Mouse (Mus musculus): Measurements from ENCODE around the gene Olfr1404. TPM values are rescaled to one million over a fixed set of nuclear protein-coding genes. Genes with fewer than 3 reads are reported as not detected.
"Not testable (repeated sequence)": the region's sequence is repeated elsewhere in the genome, so short reads cannot be mapped to it uniquely, and the experiment has no call there.

Gene Olfr1404
- polyA plus RNA-seq (2014; fragmentation: Nextera tagmentation; extraction: Ambion mirVana), result not detected in 2 replicates

- Histone ChIP-seq H3K9ac (ENCODE audit: low read depth, low read length) (no peak within 1 kb of the TSS), H3K36me3 (ENCODE audit: control insufficient read depth, insufficient read depth, low read length) (no peaks in the 10 kb centered on the region), H3K4me2 (replicated peaks; ENCODE audit: low read depth, low read length) (no peak within 1 kb of the TSS), H3K27me3 (ENCODE audit: control insufficient read depth, insufficient read depth, low read length) (no peaks in the 10 kb centered on the region), H3K4me1 (ENCODE audit: control insufficient read depth, insufficient read depth, low read length) (no peaks in the 10 kb centered on the region), H3K4me3 (ENCODE audit: low read length) (no peak within 1 kb of the TSS), H3K9me3 (ENCODE audit: control insufficient read depth, low read length) (no peaks in the 10 kb centered on the region), H3K27ac (ENCODE audit: low read depth, low read length) (no peak within 1 kb of the TSS)
- ATAC-seq (ENCODE audit: low FRiP score, low TSS enrichment), result no peak
- 75% methylated on average over 5 of the region's 5 CpGs for WGBS
These were observed at the start of gene Olfr1404 for GRCm38 (mm10) chr1:173212092-173212491. Olfr1404 (plus strand) TSS chr1:173212392.

- Histone ChIP-seq H3K4me2 (replicated peaks; ENCODE audit: low read depth, low read length) (no peak overlapping the region), H3K27me3 (ENCODE audit: control insufficient read depth, insufficient read depth, low read length) (no peaks in the 10 kb centered on the region), H3K9me3 (ENCODE audit: control insufficient read depth, low read length) (no peaks in the 10 kb centered on the region), H3K9ac (ENCODE audit: low read depth, low read length) (no peak overlapping the region), H3K36me3 (ENCODE audit: control insufficient read depth, insufficient read depth, low read length) (no peaks in the 10 kb centered on the region), H3K4me1 (ENCODE audit: control insufficient read depth, insufficient read depth, low read length) (no peaks in the 10 kb centered on the region), H3K4me3 (ENCODE audit: low read length) (no peak overlapping the region), H3K27ac (ENCODE audit: low read depth, low read length) (no peak overlapping the region)
- no peak for ATAC-seq (ENCODE audit: low FRiP score, low TSS enrichment)
These were observed 37.9 kb upstream of the Olfr1404 start for GRCm38 (mm10) chr1:173174154-173174842.

GRCm38 (mm10) chr1:173190540-173190939 is 21.7 kb upstream of the Olfr1404 start, which contains the start of gene Olfr1406:
Olfr1406 (minus strand) TSS chr1:173190640.
- H3K9me3 ChIP-seq (ENCODE audit: control insufficient read depth, low read length), result no peaks in the 10 kb centered on the region
- H3K4me2 ChIP-seq (replicated peaks; ENCODE audit: low read depth, low read length), result no peak within 1 kb of the TSS
- WGBS, result 72% methylated on average over 3 of the region's 3 CpGs
- H3K9ac ChIP-seq (ENCODE audit: low read depth, low read length), result no peak within 1 kb of the TSS
- no peak for ATAC-seq (ENCODE audit: low FRiP score, low TSS enrichment)
- no peak within 1 kb of the TSS for H3K27ac ChIP-seq (ENCODE audit: low read depth, low read length)
- no peaks in the 10 kb centered on the region for H3K4me1 ChIP-seq (ENCODE audit: control insufficient read depth, insufficient read depth, low read length)
- H3K4me3 ChIP-seq (ENCODE audit: low read length), result no peak within 1 kb of the TSS
- H3K27me3 ChIP-seq (ENCODE audit: control insufficient read depth, insufficient read depth, low read length), result no peaks in the 10 kb centered on the region
- no peaks in the 10 kb centered on the region for H3K36me3 ChIP-seq (ENCODE audit: control insufficient read depth, insufficient read depth, low read length)

GRCm38 (mm10) chr1:173192059-173192458 is 20.1 kb upstream of the Olfr1404 start:
- Histone ChIP-seq H3K9ac (ENCODE audit: low read depth, low read length) (no peak overlapping the region), H3K27ac (ENCODE audit: low read depth, low read length) (no peak overlapping the region), H3K9me3 (ENCODE audit: control insufficient read depth, low read length) (no peaks in the 10 kb centered on the region), H3K36me3 (ENCODE audit: control insufficient read depth, insufficient read depth, low read length) (no peaks in the 10 kb centered on the region), H3K27me3 (ENCODE audit: control insufficient read depth, insufficient read depth, low read length) (no peaks in the 10 kb centered on the region), H3K4me3 (ENCODE audit: low read length) (no peak overlapping the region), H3K4me2 (replicated peaks; ENCODE audit: low read depth, low read length) (no peak overlapping the region), H3K4me1 (ENCODE audit: control insufficient read depth, insufficient read depth, low read length) (no peaks in the 10 kb centered on the region)
- no peak for ATAC-seq (ENCODE audit: low FRiP score, low TSS enrichment)
- 71% methylated on average over 3 of the region's 3 CpGs for WGBS

- no peak for ATAC-seq (ENCODE audit: low FRiP score, low TSS enrichment)
These were observed 15.8 kb upstream of the Olfr1404 start for GRCm38 (mm10) chr1:173196359-173196758.

GRCm38 (mm10) chr1:173197508-173197907 is 14.7 kb upstream of the Olfr1404 start, which contains the start of gene Olfr218:
Olfr218 (plus strand) TSS chr1:173197808.
- no peaks in the 10 kb centered on the region for H3K27me3 ChIP-seq (ENCODE audit: control insufficient read depth, insufficient read depth, low read length)
- ATAC-seq (ENCODE audit: low FRiP score, low TSS enrichment), result no peak
- H3K4me3 ChIP-seq (ENCODE audit: low read length), result no peak within 1 kb of the TSS
- WGBS, result 75% methylated on average over 5 of the region's 5 CpGs
- H3K9ac ChIP-seq (ENCODE audit: low read depth, low read length), result no peak within 1 kb of the TSS
- H3K4me2 ChIP-seq (replicated peaks; ENCODE audit: low read depth, low read length), result no peak within 1 kb of the TSS
- H3K9me3 ChIP-seq (ENCODE audit: control insufficient read depth, low read length), result no peaks in the 10 kb centered on the region
- H3K36me3 ChIP-seq (ENCODE audit: control insufficient read depth, insufficient read depth, low read length), result no peaks in the 10 kb centered on the region
- H3K4me1 ChIP-seq (ENCODE audit: control insufficient read depth, insufficient read depth, low read length), result no peaks in the 10 kb centered on the region
- no peak within 1 kb of the TSS for H3K27ac ChIP-seq (ENCODE audit: low read depth, low read length)

More at GRCm38 (mm10) chr1:173196359-173196758, 15.8 kb upstream of the Olfr1404 start:
- no peaks in the 10 kb centered on the region for H3K4me1 ChIP-seq (ENCODE audit: control insufficient read depth, insufficient read depth, low read length)
- no peak overlapping the region for H3K4me2 ChIP-seq (replicated peaks; ENCODE audit: low read depth, low read length)
- no peak overlapping the region for H3K4me3 ChIP-seq (ENCODE audit: low read length)
- H3K27me3 ChIP-seq (ENCODE audit: control insufficient read depth, insufficient read depth, low read length), result no peaks in the 10 kb centered on the region
- H3K27ac ChIP-seq (ENCODE audit: low read depth, low read length), result no peak overlapping the region
- no peaks in the 10 kb centered on the region for H3K9me3 ChIP-seq (ENCODE audit: control insufficient read depth, low read length)
- no peak overlapping the region for H3K9ac ChIP-seq (ENCODE audit: low read depth, low read length)
- no peaks in the 10 kb centered on the region for H3K36me3 ChIP-seq (ENCODE audit: control insufficient read depth, insufficient read depth, low read length)
- WGBS, result 77% methylated on average over 2 of the region's 2 CpGs

GRCm38 (mm10) chr1:173216481-173216880 is 4.3 kb downstream of the Olfr1404 start:
- H3K4me1 ChIP-seq (ENCODE audit: control insufficient read depth, insufficient read depth, low read length), result no peaks in the 10 kb centered on the region
- WGBS, result 88% methylated on average over 3 of the region's 3 CpGs
- H3K9ac ChIP-seq (ENCODE audit: low read depth, low read length), result no peak overlapping the region
- H3K9me3 ChIP-seq (ENCODE audit: control insufficient read depth, low read length), result no peaks in the 10 kb centered on the region
- no peaks in the 10 kb centered on the region for H3K27me3 ChIP-seq (ENCODE audit: control insufficient read depth, insufficient read depth, low read length)
- no peak overlapping the region for H3K4me3 ChIP-seq (ENCODE audit: low read length)
- H3K36me3 ChIP-seq (ENCODE audit: control insufficient read depth, insufficient read depth, low read length), result no peaks in the 10 kb centered on the region
- H3K4me2 ChIP-seq (replicated peaks; ENCODE audit: low read depth, low read length), result no peak overlapping the region
- ATAC-seq (ENCODE audit: low FRiP score, low TSS enrichment), result no peak
- no peak overlapping the region for H3K27ac ChIP-seq (ENCODE audit: low read depth, low read length)

GRCm38 (mm10) chr1:173227081-173227480 is 14.9 kb downstream of the Olfr1404 start, which contains the start of gene Fcer1a:
Fcer1a (minus strand) TSS chr1:173227214.
- Histone ChIP-seq H3K4me1 (ENCODE audit: control insufficient read depth, insufficient read depth, low read length) (no peaks in the 10 kb centered on the region), H3K36me3 (ENCODE audit: control insufficient read depth, insufficient read depth, low read length) (no peaks in the 10 kb centered on the region), H3K9me3 (ENCODE audit: control insufficient read depth, low read length) (no peaks in the 10 kb centered on the region), H3K27me3 (ENCODE audit: control insufficient read depth, insufficient read depth, low read length) (no peaks in the 10 kb centered on the region), H3K4me3 (ENCODE audit: low read length) (no peak within 1 kb of the TSS), H3K27ac (ENCODE audit: low read depth, low read length) (no peak within 1 kb of the TSS), H3K9ac (ENCODE audit: low read depth, low read length) (no peak within 1 kb of the TSS), H3K4me2 (replicated peaks; ENCODE audit: low read depth, low read length) (no peak within 1 kb of the TSS)
- WGBS, result 76% methylated on average over 2 of the region's 2 CpGs
- no peak for ATAC-seq (ENCODE audit: low FRiP score, low TSS enrichment)

GRCm38 (mm10) chr1:173237004-173237403 is 24.8 kb downstream of the Olfr1404 start:
- ATAC-seq (ENCODE audit: low FRiP score, low TSS enrichment); H3K36me3 ChIP-seq (ENCODE audit: control insufficient read depth, insufficient read depth, low read length); H3K4me3 ChIP-seq (ENCODE audit: low read length); H3K4me1 ChIP-seq (ENCODE audit: control insufficient read depth, insufficient read depth, low read length); H3K27ac ChIP-seq (ENCODE audit: low read depth, low read length); H3K9me3 ChIP-seq (ENCODE audit: control insufficient read depth, low read length); H3K4me2 ChIP-seq (replicated peaks; ENCODE audit: low read depth, low read length); H3K27me3 ChIP-seq (ENCODE audit: control insufficient read depth, insufficient read depth, low read length); H3K9ac ChIP-seq (ENCODE audit: low read depth, low read length): not testable (repeated sequence)
- WGBS, result 78% methylated on average over 1 of the region's 1 CpGs

Measured in kidney, embryonic 14.5 days (tissue).